Mouse (Mus musculus) intestine, embryonic 16.5 days (tissue): Measurements from ENCODE around the gene Gnb3. TPM values are rescaled to one million over a fixed set of nuclear protein-coding genes. Genes with fewer than 3 reads are reported as not detected.
"Not testable (repeated sequence)": the region's sequence is repeated elsewhere in the genome, so short reads cannot be mapped to it uniquely, and the experiment has no call there.

Source experiments
- ATAC-seq: fragments of 200-750 bp; cut with Nextera tagmentation; 2 replicates; pipeline ENCODE4 v1.8.0; 2017; ENCODE audit warnings: moderate TSS enrichment, moderate library complexity
- H3K27ac ChIP-seq: fragments of 300-500 bp; sonication (generic); 2 replicates; pipeline ENCODE4 v1.5.1; 2014; ENCODE audit warnings: mild to moderate bottlenecking, low read length
- H3K27me3 ChIP-seq: fragments of 300-500 bp; sonication (generic); replicated peaks from 2 replicates; pipeline ENCODE4 v1.6.1; 2014; ENCODE audit warnings: low read length, control low read depth, mixed read lengths; ENCODE audit not compliant: control insufficient read depth, insufficient read depth
- H3K36me3 ChIP-seq: fragments of 300-500 bp; sonication (generic); 2 replicates; pipeline ENCODE4 v1.6.1; 2014; ENCODE audit warnings: low read length, control low read depth; ENCODE audit not compliant: control insufficient read depth, insufficient read depth
- H3K4me1 ChIP-seq: fragments of 300-500 bp; sonication (generic); 2 replicates; pipeline ENCODE4 v1.6.1; 2014; ENCODE audit warnings: low read length, control low read depth, mixed read lengths; ENCODE audit not compliant: control insufficient read depth, insufficient read depth
- H3K4me2 ChIP-seq: fragments of 300-500 bp; sonication (generic); 2 replicates; pipeline ENCODE4 v1.6.1; 2014; ENCODE audit warnings: low read depth, low read length, control low read depth
- H3K4me3 ChIP-seq: fragments of 300-500 bp; sonication (generic); 2 replicates; pipeline ENCODE4 v1.5.1; 2014; ENCODE audit warnings: mild to moderate bottlenecking, low read length
- H3K9ac ChIP-seq: fragments of 300-500 bp; sonication (generic); 2 replicates; pipeline ENCODE4 v1.6.1; 2014; ENCODE audit warnings: low read depth, low read length
- H3K9me3 ChIP-seq: fragments of 300-500 bp; sonication (generic); 2 replicates; pipeline ENCODE4 v1.6.1; 2016; ENCODE audit warnings: low read length, control low read depth; ENCODE audit not compliant: control insufficient read depth
- WGBS: fragments of 180-500 bp; shearing (Covaris S2); extraction: QIAGEN DNeasy Blood & Tissue Kit; methylation state at CpG from one replicate; pipeline ENCODE4 v1.1.7; 2014; 5-methylcytosine and 5-hydroxymethylcytosine counted together
- polyA plus RNA-seq: library from polyadenylated mRNA; unstranded; fragments of >200 nt; fragmentation: Nextera tagmentation; extraction: Ambion mirVana; gene quantifications from 2 replicates; pipeline ENCODE4 v1.2.1, GENCODE M21; 2015

Gnb3 gene
- polyA plus RNA-seq, 1 experiment from 2014 or later: 1.7 TPM

- Histone ChIP-seq H3K36me3 (peaks cover 14% of the 10 kb centered on the region; the same call in 1 of the 2 replicates), H3K4me3 (peak overlapping the region; percentile 79), H3K9ac (peak overlapping the region; percentile 94), H3K4me1 (peaks cover 33% of the 10 kb centered on the region), H3K9me3 (no peaks in the 10 kb centered on the region), H3K4me2 (peak overlapping the region; percentile 63), H3K27ac (peak overlapping the region; percentile 97), H3K27me3 (no peaks in the 10 kb centered on the region)
- ATAC-seq: peak; percentile 60
- under 1% methylated on average over 18 of the region's 18 CpGs for WGBS
These were observed 26.6 kb downstream of the Gnb3 start for GRCm38 (mm10) chr6:124813496-124813895.

GRCm38 (mm10) chr6:124812848-124813247 lies 27.2 kb downstream of the Gnb3 start:
- 14% methylated on average over 9 of the region's 9 CpGs for WGBS
- Histone ChIP-seq H3K9me3 (no peaks in the 10 kb centered on the region), H3K4me1 (peaks cover 35% of the 10 kb centered on the region), H3K9ac (peak overlapping the region; percentile 94), H3K4me3 (peak overlapping the region; percentile 79), H3K36me3 (peaks cover 14% of the 10 kb centered on the region; the same call in 1 of the 2 replicates), H3K4me2 (peak overlapping the region; percentile 63), H3K27me3 (no peaks in the 10 kb centered on the region), H3K27ac (peak overlapping the region; percentile 97)
- no peak for ATAC-seq

- Histone ChIP-seq H3K4me3 (peak overlapping the region; percentile 79), H3K36me3 (peaks cover 8% of the 10 kb centered on the region; the same call in 1 of the 2 replicates), H3K4me1 (peaks cover 40% of the 10 kb centered on the region), H3K27me3 (no peaks in the 10 kb centered on the region), H3K4me2 (peak overlapping the region; percentile 63), H3K9me3 (no peaks in the 10 kb centered on the region), H3K27ac (peak overlapping the region; percentile 97), H3K9ac (peak overlapping the region; percentile 94)
- 67% methylated on average over 24 of the region's 24 CpGs for WGBS
- ATAC-seq: no peak
These were observed 28.1 kb downstream of the Gnb3 start for GRCm38 (mm10) chr6:124811701-124812560.

GRCm38 (mm10) chr6:124811403-124811665 lies 28.7 kb downstream of the Gnb3 start:
- ATAC-seq: no peak
- 0 out of 2 replicates have a peak overlapping the region, but pooled peaks have one; percentile 27 for H3K9ac ChIP-seq
- H3K4me2 ChIP-seq: no peak overlapping the region
- peaks cover 3% of the 10 kb centered on the region; the same call in 1 of the 2 replicates for H3K36me3 ChIP-seq
- peaks cover 45% of the 10 kb centered on the region for H3K4me1 ChIP-seq
- H3K27ac ChIP-seq: no peak overlapping the region
- H3K27me3 ChIP-seq: no peaks in the 10 kb centered on the region
- H3K4me3 ChIP-seq: no peak overlapping the region
- no peaks in the 10 kb centered on the region for H3K9me3 ChIP-seq
- WGBS: 77% methylated on average over 4 of the region's 4 CpGs

- H3K9me3 ChIP-seq, H3K9ac ChIP-seq, H3K27ac ChIP-seq, ATAC-seq, H3K4me3 ChIP-seq, H3K36me3 ChIP-seq, H3K27me3 ChIP-seq: not testable (repeated sequence)
- Histone ChIP-seq H3K4me1 (peaks cover 47% of the 10 kb centered on the region), H3K4me2 (0 out of 2 replicates have a peak overlapping the region, but pooled peaks have one; percentile 74)
- 79% methylated on average over 11 of the region's 11 CpGs for WGBS
These were observed 29.3 kb downstream of the Gnb3 start for GRCm38 (mm10) chr6:124810566-124811402.

GRCm38 (mm10) chr6:124809775-124810538 lies 30.1 kb downstream of the Gnb3 start:
- Histone ChIP-seq H3K36me3 (peaks cover 3% of the 10 kb centered on the region; the same call in 1 of the 2 replicates), H3K4me3 (peak overlapping the region; percentile 57), H3K27ac (peak overlapping the region; percentile 96), H3K9me3 (no peaks in the 10 kb centered on the region), H3K4me2 (peak overlapping the region; percentile 74), H3K9ac (peak overlapping the region; percentile 74), H3K27me3 (no peaks in the 10 kb centered on the region), H3K4me1 (peaks cover 42% of the 10 kb centered on the region)
- 42% methylated on average over 14 of the region's 14 CpGs for whole genome bisulfite sequencing
- no peak for ATAC-seq

- Histone ChIP-seq H3K27ac (peak overlapping the region; percentile 96), H3K9me3 (no peaks in the 10 kb centered on the region), H3K4me3 (peak overlapping the region; percentile 57), H3K4me2 (peak overlapping the region; percentile 74), H3K27me3 (no peaks in the 10 kb centered on the region), H3K36me3 (peaks cover 3% of the 10 kb centered on the region; the same call in 1 of the 2 replicates), H3K4me1 (peaks cover 35% of the 10 kb centered on the region), H3K9ac (peak overlapping the region; percentile 74)
- ATAC-seq: peak; percentile 31
- under 1% methylated on average over 35 of the region's 35 CpGs for WGBS
These were observed 30.9 kb downstream of the Gnb3 start for GRCm38 (mm10) chr6:124809052-124809774.

- H3K9me3 ChIP-seq: no peaks in the 10 kb centered on the region
- peak within 1 kb of the TSS; percentile 74 for H3K9ac ChIP-seq
- peak within 1 kb of the TSS; percentile 57 for H3K4me3 ChIP-seq
- H3K4me2 ChIP-seq: peak within 1 kb of the TSS; percentile 74
- H3K27me3 ChIP-seq: no peaks in the 10 kb centered on the region
- WGBS: 3% methylated on average over 29 of the region's 29 CpGs
- ATAC-seq: peak; percentile 61
- peaks cover 3% of the 10 kb centered on the region; the same call in 1 of the 2 replicates for H3K36me3 ChIP-seq
- H3K4me1 ChIP-seq: peaks cover 34% of the 10 kb centered on the region
- peak within 1 kb of the TSS; percentile 96 for H3K27ac ChIP-seq
These were observed 31.6 kb downstream of the Gnb3 start, which contains the start of gene Spsb2 for GRCm38 (mm10) chr6:124808358-124809012. Spsb2 (plus strand) TSS chr6:124808661.
